Mouse (Mus musculus) lung, postnatal 36 days (tissue): Measurements from ENCODE around the gene Mrpl33.
"Not testable (repeated sequence)": the region's sequence is repeated elsewhere in the genome, so short reads cannot be mapped to it uniquely, and the experiment has no call there.

Experiments
- DNase-seq: peaks from one replicate; pipeline ENCODE4 v3.0.0; 2022; ENCODE audit warnings: mixed read lengths

The Mrpl33 gene

GRCm38 (mm10) chr5:31597430-31597944 lies 752 bp downstream of the Mrpl33 start:
- no peak for DNase-seq

GRCm38 (mm10) chr5:31598121-31598520 lies 1.4 kb downstream of the Mrpl33 start:
- DNase-seq, result no peak

GRCm38 (mm10) chr5:31598579-31598978 lies 1.8 kb downstream of the Mrpl33 start:
- peak; percentile 79 for DNase-seq

DNA sequence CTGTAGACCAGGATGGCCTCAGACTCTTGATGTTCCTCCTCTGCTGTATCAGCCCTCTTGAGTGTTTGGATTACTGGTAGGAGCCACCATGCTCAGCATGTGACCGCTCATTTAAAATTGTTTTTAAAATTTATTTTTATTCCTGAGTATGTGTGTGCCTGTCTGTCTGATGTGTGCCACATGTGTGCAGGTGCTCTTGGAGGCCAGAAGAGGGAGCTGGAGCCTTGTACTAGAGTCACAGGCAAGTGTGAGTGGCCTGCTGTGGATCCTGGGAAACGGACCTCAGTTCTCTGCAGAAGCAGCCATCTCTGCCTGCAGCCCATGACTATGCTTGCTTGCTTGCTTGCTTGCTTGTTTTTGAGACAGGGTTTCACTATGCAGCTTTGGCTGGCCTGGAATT lies 2.4 kb downstream of the Mrpl33 start:
- no peak for DNase-seq

- no peak for DNase-seq
These were observed 4.5 kb downstream of the Mrpl33 start for GRCm38 (mm10) chr5:31601162-31601722.

- peak; percentile 93 for DNase-seq
These were observed 5.6 kb downstream of the Mrpl33 start for GRCm38 (mm10) chr5:31602377-31602776.

DNA sequence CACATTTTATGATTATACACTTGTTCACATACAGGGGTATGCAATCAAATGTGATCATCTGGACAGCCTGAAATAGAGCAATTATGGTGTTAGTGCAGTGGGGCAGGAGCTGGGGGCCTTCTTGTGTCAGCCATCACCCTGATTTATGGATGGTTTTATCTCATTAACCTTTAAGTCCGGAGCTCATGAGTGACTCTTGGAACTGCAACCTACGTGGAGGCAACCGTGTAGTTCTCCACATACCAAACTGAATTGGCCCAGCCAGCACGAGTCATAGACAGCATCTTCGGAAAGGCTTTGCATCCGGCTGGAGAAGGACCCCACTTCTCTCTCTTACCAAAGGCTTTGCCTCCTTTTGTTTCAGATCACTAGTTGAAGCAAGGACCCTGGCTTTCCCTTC lies 7.0 kb downstream of the Mrpl33 start:
- no peak for DNase-seq

GRCm38 (mm10) chr5:31606151-31606550 lies 9.4 kb downstream of the Mrpl33 start:
- no peak for DNase-seq

- DNase-seq, result peak; percentile 32
These were observed 13.8 kb downstream of the Mrpl33 start for GRCm38 (mm10) chr5:31610376-31611086.

DNA sequence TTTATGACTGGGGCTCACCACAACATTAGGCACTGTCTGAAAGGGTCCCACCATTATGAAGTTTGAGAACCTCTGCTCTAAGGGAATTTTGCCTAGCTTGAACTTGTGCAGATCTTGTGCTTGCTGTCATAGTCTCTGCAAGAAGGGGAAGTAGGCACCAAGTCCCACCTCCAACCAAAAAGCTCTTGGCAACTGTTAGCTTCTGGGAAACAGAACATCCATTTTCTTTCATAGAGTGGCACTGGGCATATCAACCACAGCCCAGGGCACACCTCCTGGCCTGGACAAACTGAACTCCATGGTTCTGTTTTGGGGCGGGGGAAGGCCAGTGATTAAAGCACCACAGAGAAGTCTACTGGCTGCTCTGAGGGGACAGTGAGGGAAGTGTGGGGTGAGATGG lies 14.5 kb downstream of the Mrpl33 start:
- DNase-seq, result no peak

DNA sequence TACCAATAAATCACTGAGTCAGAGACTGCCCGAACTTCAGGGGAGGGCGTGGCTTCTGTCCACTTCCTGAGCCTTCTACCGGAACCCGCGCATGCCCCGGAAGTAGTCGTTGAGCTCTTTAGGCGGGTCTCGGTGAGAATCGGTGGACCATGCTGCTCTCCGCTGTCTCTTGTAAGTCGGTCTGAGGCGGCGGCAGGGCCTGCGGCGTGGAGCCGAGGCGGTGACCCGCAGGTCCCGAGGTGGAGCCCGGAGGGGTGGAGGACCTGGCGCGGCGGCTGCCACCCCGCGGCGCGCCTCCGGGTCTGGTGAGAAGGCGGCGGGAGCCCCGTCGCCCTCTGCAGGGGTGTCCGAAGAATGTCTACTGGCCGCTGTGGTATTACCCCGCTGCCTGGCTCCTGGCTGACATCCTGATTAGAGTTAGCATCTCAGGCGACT lies 17.1 kb downstream of the Mrpl33 start:
- peak; percentile 94 for DNase-seq

GRCm38 (mm10) chr5:31614339-31615025 lies 17.7 kb downstream of the Mrpl33 start:
- peak; percentile 68 for DNase-seq

DNA sequence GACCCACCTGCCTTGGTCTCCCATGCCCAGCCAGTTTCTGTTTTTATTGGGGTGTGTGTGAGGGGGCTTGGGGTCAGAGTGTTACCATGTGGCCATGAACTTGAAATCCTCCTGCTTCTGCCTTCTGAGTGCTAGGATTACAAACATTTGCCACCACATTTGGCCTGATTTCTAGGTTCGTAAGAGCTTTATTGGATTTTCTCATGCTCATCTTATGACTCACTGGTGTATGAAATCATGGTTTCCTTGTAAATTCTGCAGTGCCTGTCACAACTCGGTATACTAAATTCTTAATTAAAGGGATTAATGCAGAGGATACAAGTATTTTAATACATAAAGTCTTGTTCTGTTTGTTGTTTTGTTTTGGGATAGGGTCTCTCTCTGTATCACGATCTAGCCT lies 23.6 kb downstream of the Mrpl33 start:
- DNase-seq, result no peak

- no peak for DNase-seq
These were observed 30.4 kb downstream of the Mrpl33 start for GRCm38 (mm10) chr5:31627117-31627516.

- no peak for DNase-seq
These were observed 31.1 kb downstream of the Mrpl33 start for GRCm38 (mm10) chr5:31627562-31628526.

DNA sequence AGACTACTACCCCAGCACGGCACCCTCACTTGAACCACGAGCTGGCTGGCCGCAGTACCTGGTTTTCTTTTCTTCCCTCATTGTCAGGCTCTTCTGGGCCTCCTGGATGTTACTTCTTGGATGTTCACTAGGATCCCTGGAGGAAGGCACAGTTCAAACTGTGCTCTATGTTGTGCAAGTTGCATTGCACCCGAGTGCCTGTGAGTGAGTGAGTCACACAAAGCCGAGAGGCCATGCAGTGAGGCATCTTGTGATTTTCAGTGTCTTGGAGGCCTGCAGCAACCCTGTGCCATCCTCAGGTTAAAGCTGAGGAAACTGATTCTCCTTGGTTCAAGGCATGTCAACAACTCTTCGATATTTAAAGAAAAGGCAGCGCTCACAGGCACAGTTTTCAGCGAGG lies 31.8 kb downstream of the Mrpl33 start:
- no peak for DNase-seq

GRCm38 (mm10) chr5:31630064-31630463 lies 33.3 kb downstream of the Mrpl33 start:
- DNase-seq, result peak; percentile 61

GRCm38 (mm10) chr5:31631169-31631568 lies 34.4 kb downstream of the Mrpl33 start:
- not testable (repeated sequence) for DNase-seq

DNA sequence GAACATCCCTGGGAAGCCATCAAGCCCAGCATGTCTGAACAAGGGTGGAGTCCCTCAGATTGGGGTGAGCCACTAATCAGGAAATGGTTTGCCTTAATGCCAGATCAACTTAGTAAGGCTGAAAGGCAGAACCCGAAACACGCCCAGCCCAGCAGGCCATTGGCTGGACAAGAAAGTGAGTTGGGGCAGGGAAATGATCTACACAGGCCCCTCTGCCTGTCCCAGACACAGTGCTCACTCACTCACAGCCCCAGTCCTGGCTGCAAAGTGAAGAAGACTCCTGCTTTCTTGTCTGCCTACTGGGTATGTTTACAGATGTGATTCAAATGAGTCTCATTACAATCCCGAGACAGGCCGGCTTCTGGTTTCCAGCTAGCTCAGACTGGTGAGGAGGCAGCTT lies 37.4 kb downstream of the Mrpl33 start:
- no peak for DNase-seq

DNA sequence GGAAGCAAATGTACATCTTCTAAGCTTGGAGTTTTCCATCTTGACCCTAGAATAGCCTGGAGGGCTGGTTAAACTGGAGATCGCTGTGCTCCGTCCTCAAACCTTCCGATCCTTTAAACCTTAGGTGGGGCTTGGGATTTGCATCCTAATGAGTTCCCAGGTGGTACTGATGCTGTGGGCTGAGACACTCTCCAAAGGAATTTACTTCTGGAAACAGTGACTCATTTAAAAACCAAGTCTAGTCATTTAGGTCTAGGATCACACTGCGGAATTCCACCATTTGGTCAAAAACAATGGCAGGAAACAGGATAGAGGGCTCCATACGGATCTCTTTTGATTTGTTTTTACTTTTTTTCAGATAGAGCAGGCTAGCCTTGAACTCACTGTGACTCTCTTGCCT lies 37.9 kb downstream of the Mrpl33 start:
- no peak for DNase-seq

DNA sequence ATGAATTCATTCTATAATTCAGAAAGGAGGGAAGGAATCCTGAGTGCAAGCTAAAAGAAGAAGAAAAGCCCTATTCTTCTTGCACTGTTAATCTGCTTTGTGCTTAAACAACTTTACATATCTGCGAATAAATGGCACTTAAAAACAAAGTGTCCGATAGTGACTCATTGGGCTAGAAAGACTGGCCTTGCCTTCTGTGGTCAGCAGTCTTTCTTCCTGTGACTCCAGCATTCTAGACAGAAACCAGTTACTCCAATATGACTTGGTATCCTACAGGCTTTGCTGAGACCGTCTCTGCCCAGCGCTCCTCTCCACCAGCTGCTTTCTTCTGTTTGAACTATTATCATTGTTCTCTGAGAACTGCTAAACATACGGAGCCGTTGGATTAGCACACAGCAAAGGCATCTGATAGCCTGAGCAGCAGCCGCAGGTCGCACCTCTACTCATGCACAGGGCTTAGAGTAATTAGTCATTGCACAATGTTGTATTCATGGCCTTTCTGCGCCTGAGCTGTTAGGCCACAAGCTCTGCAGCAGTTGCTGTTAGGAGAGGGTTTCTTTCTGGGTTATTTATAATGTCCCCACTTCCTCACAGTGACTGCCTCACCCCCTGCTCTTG lies 40.0 kb downstream of the Mrpl33 start:
- DNase-seq, result peak; percentile 10

- no peak for DNase-seq
These were observed 43.8 kb downstream of the Mrpl33 start for GRCm38 (mm10) chr5:31640542-31640941.
